Mouse (Mus musculus) erythroblast, embryonic 14.5 days (primary cell): Measurements from ENCODE around the gene Cel. TPM values are rescaled to one million over a fixed set of nuclear protein-coding genes. Genes with fewer than 3 reads are reported as not detected.

Source experiments
- H3K27me3 ChIP-seq: 2 replicates; pipeline ENCODE4 v1.6.1; 2012; ENCODE audit warnings: inconsistent platforms; ENCODE audit not compliant: control insufficient read depth
- H3K36me3 ChIP-seq: 2 replicates; pipeline ENCODE4 v1.6.1; 2012; ENCODE audit warnings: mild to moderate bottlenecking, inconsistent platforms; ENCODE audit not compliant: control insufficient read depth
- H3K4me1 ChIP-seq: 2 replicates; pipeline ENCODE4 v1.6.1; 2012; ENCODE audit warnings: inconsistent platforms; ENCODE audit not compliant: control insufficient read depth
- H3K4me3 ChIP-seq: replicated peaks from 2 replicates; pipeline ENCODE3; 2012; ENCODE audit warnings: moderate library complexity, mild to moderate bottlenecking, inconsistent platforms
- H3K9me3 ChIP-seq: 2 replicates; pipeline ENCODE4 v1.6.1; 2012; ENCODE audit warnings: low read length, inconsistent platforms, mixed read lengths; ENCODE audit not compliant: control insufficient read depth
- GATA1 ChIP-seq: IDR thresholded peaks from 2 replicates; pipeline ENCODE4 v1.6.1; 2012; ENCODE audit warnings: low read length, inconsistent platforms, mixed read lengths
- TAL1 ChIP-seq: IDR thresholded peaks from 3 replicates; pipeline ENCODE4 v1.6.1; 2012; ENCODE audit warnings: low read length, inconsistent platforms, mixed read lengths
- polyA plus RNA-seq: library from polyadenylated mRNA; stranded (reverse); fragments of >175 nt; gene quantifications from 2 replicates; pipeline ENCODE4 v1.2.3, GENCODE M21; 2012

Gene Cel
- polyA plus RNA-seq, 1 experiment: not detected

DNA sequence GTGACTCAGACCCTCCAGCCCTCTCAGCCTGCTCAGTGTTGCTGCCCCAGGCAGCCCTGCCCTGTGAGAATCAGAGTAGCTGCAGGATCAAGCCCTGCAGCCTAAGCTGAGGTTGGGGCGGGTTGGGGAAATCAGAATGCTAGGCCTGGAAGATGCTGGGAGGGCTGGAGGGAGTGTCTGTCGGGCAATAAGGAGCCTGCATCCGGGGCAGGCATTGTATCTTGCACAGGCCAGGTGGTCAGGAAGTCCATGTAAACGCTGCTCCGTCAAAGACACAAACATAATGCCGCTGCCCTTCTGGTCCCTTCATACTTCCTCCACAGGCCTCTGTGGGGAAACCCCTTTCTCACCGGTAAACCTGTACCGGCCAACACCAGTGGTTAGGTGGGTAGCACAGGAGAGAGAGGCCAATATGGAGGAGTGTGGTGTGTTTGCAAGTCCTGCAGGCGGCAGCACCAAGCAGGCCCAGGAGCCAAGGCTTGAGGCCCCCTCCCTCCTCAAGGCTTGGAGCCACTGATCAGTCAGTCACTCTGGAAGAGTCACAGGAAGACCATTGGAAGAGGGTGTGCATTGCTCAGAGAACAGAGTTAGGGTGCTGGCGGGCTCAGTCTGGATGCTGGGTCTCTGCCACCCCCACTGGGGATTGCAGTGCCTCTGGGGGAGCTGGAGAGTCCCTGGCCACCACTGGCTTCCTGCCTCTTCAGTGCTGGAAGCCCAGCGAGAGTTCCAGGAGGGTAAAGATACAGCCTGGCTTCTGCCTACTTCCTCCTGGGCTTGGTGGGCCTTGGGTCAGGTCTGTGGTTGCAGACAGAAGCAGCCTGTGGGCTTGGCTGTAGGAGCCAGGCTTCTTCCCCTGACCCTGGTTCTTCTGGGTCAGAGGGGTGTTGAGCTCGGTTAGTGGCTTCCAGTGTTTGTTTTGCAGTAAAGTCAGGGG lies 37.0 kb downstream of the Cel start:
- Histone ChIP-seq H3K9me3 (no peaks in the 10 kb centered on the region), H3K27me3 (no peaks in the 10 kb centered on the region), H3K4me1 (peaks cover 14% of the 10 kb centered on the region), H3K4me3 (no peak overlapping the region), H3K36me3 (no peaks in the 10 kb centered on the region)
- TF ChIP-seq GATA1 (no peak), TAL1 (no peak)

DNA sequence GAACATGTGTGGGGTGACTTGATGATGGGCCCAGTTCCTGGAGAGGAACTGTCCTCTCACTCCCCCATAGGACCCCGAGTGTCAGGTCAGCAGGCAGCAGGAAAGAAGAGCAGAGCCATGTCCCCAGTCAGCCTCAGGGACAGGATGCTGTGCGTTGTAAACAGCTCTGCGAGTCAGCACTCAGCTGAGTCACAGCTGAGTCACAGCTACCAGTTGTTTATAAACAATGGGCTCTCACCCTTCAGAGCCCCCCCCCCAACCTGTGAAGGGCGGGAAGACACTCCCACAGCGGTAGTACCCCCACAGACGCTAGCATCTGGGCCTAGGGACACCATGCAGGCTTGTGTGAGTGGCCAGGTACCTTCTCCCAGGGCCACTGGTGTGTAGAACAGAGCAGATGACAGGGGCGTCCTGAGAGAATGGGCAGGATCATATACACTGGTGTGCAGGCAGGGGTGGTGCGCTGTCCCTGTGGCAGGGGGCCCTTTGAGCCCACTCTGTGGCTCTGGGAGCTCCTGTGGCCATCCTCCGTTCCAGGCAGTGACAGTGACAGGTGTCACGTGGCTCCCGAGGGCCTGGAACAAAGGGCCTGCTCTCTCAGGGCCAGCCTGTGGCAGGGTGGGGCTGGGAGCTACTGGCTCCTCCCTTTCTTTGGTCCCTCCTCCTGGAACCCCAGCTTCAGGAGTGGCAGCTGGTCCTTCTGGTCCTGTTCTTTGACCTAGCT lies 37.8 kb downstream of the Cel start:
- TF ChIP-seq TAL1: no peak
- no peak for TF ChIP-seq GATA1
- H3K27me3 ChIP-seq: no peaks in the 10 kb centered on the region
- H3K4me1 ChIP-seq: peaks cover 14% of the 10 kb centered on the region
- H3K36me3 ChIP-seq: no peaks in the 10 kb centered on the region
- H3K9me3 ChIP-seq: no peaks in the 10 kb centered on the region
- no peak overlapping the region for H3K4me3 ChIP-seq

DNA sequence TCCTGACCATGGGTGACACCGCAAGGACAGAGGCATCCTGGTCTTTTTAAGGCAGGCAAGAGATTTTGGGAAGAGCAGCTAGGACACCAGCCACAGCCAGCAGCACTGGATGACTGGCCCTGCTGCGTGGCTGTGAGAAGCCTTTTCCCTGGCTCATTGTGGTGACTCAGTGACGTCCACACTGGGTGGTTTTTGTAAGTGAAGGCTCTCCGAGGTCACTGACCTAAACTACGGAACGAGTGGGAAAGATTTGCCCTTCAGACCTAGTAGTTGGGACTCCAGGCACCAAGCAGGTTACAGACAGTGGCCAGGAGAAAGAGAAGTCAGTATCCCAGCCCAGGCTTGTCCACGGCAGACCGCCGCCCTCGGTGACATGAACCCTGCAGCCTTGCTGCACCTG lies 38.8 kb downstream of the Cel start:
- Histone ChIP-seq H3K9me3 (no peaks in the 10 kb centered on the region), H3K4me1 (peaks cover 14% of the 10 kb centered on the region), H3K27me3 (no peaks in the 10 kb centered on the region), H3K4me3 (no peak overlapping the region), H3K36me3 (no peaks in the 10 kb centered on the region)
- no peak for TF ChIP-seq TAL1
- no peak for TF ChIP-seq GATA1

- peaks cover 14% of the 10 kb centered on the region for H3K4me1 ChIP-seq
- no peaks in the 10 kb centered on the region for H3K9me3 ChIP-seq
- TF ChIP-seq TAL1 (no peak), GATA1 (no peak)
- H3K27me3 ChIP-seq: no peaks in the 10 kb centered on the region
- H3K36me3 ChIP-seq: no peaks in the 10 kb centered on the region
- no peak overlapping the region for H3K4me3 ChIP-seq
These were observed 39.5 kb downstream of the Cel start for GRCm38 (mm10) chr2:28523643-28524117.

- peaks cover 14% of the 10 kb centered on the region for H3K4me1 ChIP-seq
These were observed 41.0 kb downstream of the Cel start for GRCm38 (mm10) chr2:28522166-28522565.

GRCm38 (mm10) chr2:28521571-28522151 lies 41.5 kb downstream of the Cel start:
- no peak overlapping the region for H3K4me3 ChIP-seq
- H3K9me3 ChIP-seq: no peaks in the 10 kb centered on the region
- TF ChIP-seq GATA1 (no peak), TAL1 (no peak)
- H3K4me1 ChIP-seq: peaks cover 14% of the 10 kb centered on the region
- no peaks in the 10 kb centered on the region for H3K36me3 ChIP-seq
- no peaks in the 10 kb centered on the region for H3K27me3 ChIP-seq

More at GRCm38 (mm10) chr2:28522166-28522565, 41.0 kb downstream of the Cel start:
- Histone ChIP-seq H3K4me3 (no peak overlapping the region), H3K36me3 (no peaks in the 10 kb centered on the region), H3K9me3 (no peaks in the 10 kb centered on the region), H3K27me3 (no peaks in the 10 kb centered on the region)
- TF ChIP-seq TAL1: no peak
- no peak for TF ChIP-seq GATA1

GRCm38 (mm10) chr2:28520581-28520980 lies 42.6 kb downstream of the Cel start:
- no peaks in the 10 kb centered on the region for H3K27me3 ChIP-seq
- H3K9me3 ChIP-seq: no peaks in the 10 kb centered on the region
- no peak overlapping the region for H3K4me3 ChIP-seq
- TF ChIP-seq GATA1: no peak
- no peak for TF ChIP-seq TAL1
- no peaks in the 10 kb centered on the region for H3K36me3 ChIP-seq
- H3K4me1 ChIP-seq: peaks cover 8% of the 10 kb centered on the region

DNA sequence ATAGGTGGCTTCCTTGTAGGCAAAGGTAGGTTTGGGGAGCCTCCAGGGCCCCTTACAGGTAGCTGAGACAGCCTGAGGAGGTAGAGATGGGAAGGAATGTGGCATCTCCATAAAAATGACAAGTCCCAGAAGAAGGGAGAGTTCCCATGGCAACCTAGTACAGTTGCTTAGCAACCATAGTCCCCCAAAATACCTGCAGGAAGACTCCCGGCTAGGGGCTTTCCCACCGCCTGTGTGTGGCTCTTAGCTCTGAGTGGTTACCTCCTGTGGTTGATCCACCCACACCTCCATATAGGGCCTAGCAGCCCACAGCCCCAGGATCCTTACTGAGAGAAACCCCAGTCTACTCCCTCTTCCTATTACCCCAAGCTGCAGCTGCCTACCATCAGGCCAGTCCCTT lies 45.0 kb downstream of the Cel start:
- Histone ChIP-seq H3K27me3 (peaks cover 15% of the 10 kb centered on the region), H3K36me3 (no peaks in the 10 kb centered on the region), H3K9me3 (no peaks in the 10 kb centered on the region), H3K4me1 (peaks cover 8% of the 10 kb centered on the region), H3K4me3 (no peak overlapping the region)
- TF ChIP-seq TAL1: no peak
- TF ChIP-seq GATA1: no peak

- no peaks in the 10 kb centered on the region for H3K36me3 ChIP-seq
- TF ChIP-seq TAL1 (no peak), GATA1 (no peak)
- no peak overlapping the region for H3K4me3 ChIP-seq
- H3K9me3 ChIP-seq: no peaks in the 10 kb centered on the region
- peaks cover 12% of the 10 kb centered on the region for H3K4me1 ChIP-seq
- peaks cover 23% of the 10 kb centered on the region for H3K27me3 ChIP-seq
These were observed 45.8 kb downstream of the Cel start for GRCm38 (mm10) chr2:28517206-28517909.
